Mouse (Mus musculus) hindbrain, embryonic 12.5 days (tissue): ENCODE data around the gene Tada1. TPM values are rescaled to one million over a fixed set of nuclear protein-coding genes. Genes with fewer than 3 reads are reported as not detected.

Source experiments
- ATAC-seq: fragments of 200-750 bp; cut with Nextera tagmentation; 2 replicates; pipeline ENCODE4 v1.8.0; 2017; ENCODE audit warnings: moderate TSS enrichment; ENCODE audit not compliant: low FRiP score
- H3K27ac ChIP-seq: fragments of 300-500 bp; sonication (generic); 2 replicates; pipeline ENCODE4 v1.5.1; 2016; ENCODE audit warnings: mild to moderate bottlenecking
- H3K27me3 ChIP-seq: fragments of 300-500 bp; sonication (generic); 2 replicates; pipeline ENCODE4 v1.6.1; 2016; ENCODE audit warnings: mild to moderate bottlenecking
- H3K36me3 ChIP-seq: fragments of 300-500 bp; sonication (generic); 2 replicates; pipeline ENCODE4 v1.6.1; 2016; ENCODE audit warnings: mild to moderate bottlenecking
- H3K4me1 ChIP-seq: fragments of 300-500 bp; sonication (generic); 2 replicates; pipeline ENCODE4 v1.6.1; 2016
- H3K4me2 ChIP-seq: fragments of 300-500 bp; sonication (generic); replicated peaks from 2 replicates; pipeline ENCODE4 v1.6.1; 2016; ENCODE audit warnings: mild to moderate bottlenecking
- H3K4me3 ChIP-seq: fragments of 300-500 bp; sonication (generic); 2 replicates; pipeline ENCODE4 v1.5.1; 2016; ENCODE audit warnings: mild to moderate bottlenecking
- H3K9ac ChIP-seq: fragments of 300-500 bp; sonication (generic); 2 replicates; pipeline ENCODE4 v1.6.1; 2016; ENCODE audit warnings: mild to moderate bottlenecking, moderate library complexity
- H3K9me3 ChIP-seq: fragments of 300-500 bp; sonication (generic); replicated peaks from 2 replicates; pipeline ENCODE4 v1.6.1; 2016; ENCODE audit warnings: mild to moderate bottlenecking
- WGBS: fragments of 180-500 bp; shearing (Covaris S2); methylation state at CpG from one replicate; pipeline ENCODE4 v1.1.7; 2016; 5-methylcytosine and 5-hydroxymethylcytosine counted together
- polyA plus RNA-seq: library from polyadenylated mRNA; unstranded; fragments of >200 nt; fragmentation: Nextera tagmentation; extraction: Ambion mirVana; gene quantifications from 2 replicates; pipeline ENCODE4 v1.2.1, GENCODE M21; 2016

The Tada1 gene
- polyA plus RNA-seq, 1 experiment from 2014 or later = 58.4 TPM

DNA sequence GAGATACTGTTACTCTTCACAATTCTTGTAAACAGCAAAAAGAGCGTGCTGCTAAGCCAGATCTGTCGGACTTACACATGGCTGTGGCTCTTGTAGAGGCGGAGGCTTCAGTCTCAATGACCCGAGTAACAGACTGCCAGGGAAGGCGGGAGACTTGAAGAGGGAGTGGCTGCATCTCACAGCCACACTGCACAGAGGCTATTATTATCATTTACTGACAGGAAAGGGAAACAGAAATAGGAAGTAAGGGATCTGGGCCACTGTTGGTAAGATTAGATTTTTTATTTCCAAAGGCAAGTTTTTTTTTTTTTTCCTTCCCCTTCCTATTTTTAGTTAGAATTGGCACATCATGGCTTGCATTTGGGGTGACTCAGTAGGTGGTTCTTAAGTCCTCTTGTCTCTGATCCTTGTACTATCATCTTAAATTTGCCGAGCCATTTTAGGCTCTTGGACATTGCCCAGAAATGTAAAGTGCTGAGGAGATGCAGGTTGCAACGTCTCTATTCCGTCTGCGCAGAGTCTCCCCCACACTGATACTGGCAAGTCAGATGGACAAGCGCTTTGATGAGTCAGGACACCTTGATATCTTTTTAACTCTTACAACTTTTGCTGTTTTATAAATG is 51.0 kb downstream of the Tada1 start:
- H3K36me3 ChIP-seq = no peaks in the 10 kb centered on the region
- no peaks in the 10 kb centered on the region for H3K9me3 ChIP-seq
- H3K27me3 ChIP-seq = no peaks in the 10 kb centered on the region
- H3K9ac ChIP-seq = no peak overlapping the region
- no peak overlapping the region for H3K4me3 ChIP-seq
- H3K4me2 ChIP-seq = no peak overlapping the region
- 71% methylated on average over 10 of the region's 10 CpGs for WGBS
- no peak for ATAC-seq
- no peak overlapping the region for H3K27ac ChIP-seq
- no peaks in the 10 kb centered on the region for H3K4me1 ChIP-seq

DNA sequence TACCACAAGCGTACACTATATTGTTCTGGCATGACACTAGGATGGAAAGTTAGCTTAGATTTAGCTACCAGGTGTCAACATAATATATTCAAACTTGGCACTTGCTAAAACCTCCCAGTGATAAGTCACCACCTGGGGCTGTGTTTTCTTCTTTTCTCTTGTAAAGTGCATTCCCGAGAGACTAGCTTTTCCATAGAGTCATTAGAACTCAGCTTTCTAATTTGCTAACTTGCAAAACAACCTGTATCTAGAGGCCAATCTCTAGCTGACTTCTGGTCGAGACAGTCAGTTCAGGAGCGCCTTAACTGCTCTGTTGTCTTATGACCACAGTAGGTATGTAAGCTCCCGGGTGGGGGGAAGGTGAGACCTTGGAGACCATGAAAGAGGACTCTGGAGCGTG is 60.5 kb downstream of the Tada1 start:
- Histone ChIP-seq H3K4me2 (no peak overlapping the region), H3K9ac (no peak overlapping the region), H3K27me3 (no peaks in the 10 kb centered on the region), H3K4me1 (no peaks in the 10 kb centered on the region), H3K36me3 (no peaks in the 10 kb centered on the region), H3K4me3 (no peak overlapping the region), H3K9me3 (no peaks in the 10 kb centered on the region), H3K27ac (no peak overlapping the region)
- no peak for ATAC-seq
- 66% methylated on average over 6 of the region's 6 CpGs for WGBS

DNA sequence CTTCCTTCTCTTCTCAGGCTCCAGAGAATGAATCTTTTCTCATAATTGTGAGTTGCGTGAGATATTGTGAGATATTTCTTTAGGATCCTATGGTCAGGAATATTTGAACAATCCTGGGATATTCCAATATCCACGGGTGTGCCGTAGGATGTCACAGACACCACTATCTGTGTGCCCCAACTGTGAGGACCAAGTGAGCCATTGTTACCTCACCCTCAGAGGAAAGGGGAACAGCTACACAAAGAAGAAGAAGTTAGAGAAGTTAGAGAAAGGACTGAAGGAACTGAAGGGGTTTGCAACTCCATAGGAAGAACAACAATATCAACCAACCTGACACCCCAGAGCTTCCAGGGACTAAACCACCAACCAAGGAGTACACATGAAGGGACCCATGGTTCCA is 63.1 kb downstream of the Tada1 start:
- no peak for ATAC-seq
- Histone ChIP-seq H3K36me3 (no peaks in the 10 kb centered on the region), H3K4me2 (no peak overlapping the region), H3K9me3 (no peaks in the 10 kb centered on the region), H3K9ac (no peak overlapping the region), H3K4me1 (no peaks in the 10 kb centered on the region), H3K4me3 (no peak overlapping the region), H3K27me3 (no peaks in the 10 kb centered on the region), H3K27ac (no peak overlapping the region)
- WGBS = 87% methylated on average over 3 of the region's 3 CpGs

Other genes starting within 250 kb of the Tada1 start
- 0.12 and 0.26 TPM in 2 replicates for gene Gpa33, start 248.9 kb upstream of the Tada1 start, polyA plus RNA-seq
- gene Mael, start 140.3 kb upstream of the Tada1 start, polyA plus RNA-seq = 0.14 TPM in 1 of 2 replicates, not detected in the other
- gene Ildr2, start 125.0 kb upstream of the Tada1 start, polyA plus RNA-seq = 5.6 and 6.5 TPM in 2 replicates
- 45.3 and 50.3 TPM in 2 replicates for gene Pogk, start 30.8 kb downstream of the Tada1 start, polyA plus RNA-seq
- not detected in 2 replicates for gene Gm4846, start 118.5 kb downstream of the Tada1 start, polyA plus RNA-seq